Mouse (Mus musculus) thymus, postnatal 14 days (tissue): ENCODE data around the gene Pmis2.

Experiments
- DNase-seq: peaks from one replicate; pipeline ENCODE4 v3.0.0; 2021

Pmis2 gene

DNA sequence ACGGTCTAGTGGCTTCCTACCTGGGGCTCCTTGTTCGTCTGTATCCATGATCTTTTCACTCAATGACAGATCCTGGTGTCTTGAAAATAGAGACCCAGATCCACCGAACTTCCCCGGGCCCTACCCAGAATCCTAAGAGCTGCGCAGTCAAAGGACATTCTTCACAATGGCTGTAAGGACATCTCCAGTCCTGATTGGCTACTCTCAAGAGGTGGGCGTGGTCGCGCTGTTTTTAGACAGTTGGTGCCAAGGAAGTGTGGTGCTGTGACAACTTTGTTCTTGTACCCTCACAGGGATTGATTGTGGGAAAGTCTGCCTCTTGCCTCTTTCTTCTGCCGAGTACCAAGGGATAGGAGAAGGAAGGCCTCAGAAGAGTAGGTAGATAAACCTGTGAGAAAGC, at the start of gene Pmis2:
Gene Pmis2 (minus strand): TSS at position 126 of the 400 bp plus-strand sequence.
- DNase-seq: no peak

DNA sequence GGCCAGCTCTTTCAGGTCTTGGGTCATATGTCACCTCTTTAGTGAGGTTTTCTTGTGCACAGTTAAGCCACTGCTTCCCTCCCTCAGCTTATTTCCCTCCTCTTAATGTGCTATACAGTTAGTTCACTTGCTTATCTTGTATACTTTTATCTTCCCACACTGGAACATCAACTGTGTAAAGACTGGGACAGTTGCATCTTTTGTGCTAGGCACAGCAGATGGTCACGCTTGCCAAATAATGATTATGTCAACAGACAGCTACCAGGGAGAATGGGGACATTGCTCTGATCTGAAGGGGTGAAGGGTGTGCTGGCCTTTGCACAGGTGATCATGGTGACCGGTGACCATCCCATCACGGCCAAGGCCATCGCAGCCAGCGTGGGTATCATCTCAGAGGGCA, 48.3 kb upstream of the Pmis2 start:
- DNase-seq: no peak

GRCm38 (mm10) chr7:30717716-30718046, 46.3 kb upstream of the Pmis2 start:
- no peak for DNase-seq

DNA sequence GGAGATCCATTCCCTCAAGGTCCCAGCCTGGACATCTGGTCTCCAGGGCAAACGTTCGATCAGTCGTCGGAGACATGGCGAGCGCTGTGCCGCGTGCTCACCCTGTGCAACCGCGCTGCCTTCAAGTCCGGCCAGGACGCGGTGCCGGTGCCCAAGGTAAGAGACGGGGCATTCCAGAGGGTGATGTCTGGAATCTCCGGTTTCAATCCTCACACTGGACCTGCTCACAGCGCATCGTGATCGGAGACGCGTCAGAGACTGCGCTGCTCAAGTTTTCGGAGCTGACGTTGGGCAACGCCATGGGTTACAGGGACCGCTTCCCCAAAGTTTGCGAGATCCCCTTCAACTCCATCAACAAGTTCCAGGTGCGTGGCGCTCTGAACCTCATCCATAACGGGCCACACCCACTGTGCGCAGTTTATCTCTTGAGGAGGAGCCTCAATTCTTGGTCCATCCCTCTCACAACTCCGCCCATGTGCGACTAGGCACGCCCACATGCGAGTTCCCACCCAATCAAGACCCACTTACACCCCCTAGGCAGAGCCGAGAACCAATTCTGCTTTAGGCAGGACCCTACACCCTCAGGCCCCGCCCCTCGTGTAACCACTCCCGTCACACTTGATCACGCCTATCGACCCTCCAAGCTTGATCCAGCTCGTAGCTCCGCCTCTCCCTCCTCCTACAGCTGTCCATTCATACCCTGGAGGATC, 45.8 kb upstream of the Pmis2 start:
- DNase-seq: peak; percentile 70

GRCm38 (mm10) chr7:30711942-30712341, 40.5 kb upstream of the Pmis2 start, which contains the start of gene Atp4a:
Atp4a (plus strand) TSS chr7:30712209.
- DNase-seq: no peak

GRCm38 (mm10) chr7:30707441-30707840, 36.0 kb upstream of the Pmis2 start:
- no peak for DNase-seq

DNA sequence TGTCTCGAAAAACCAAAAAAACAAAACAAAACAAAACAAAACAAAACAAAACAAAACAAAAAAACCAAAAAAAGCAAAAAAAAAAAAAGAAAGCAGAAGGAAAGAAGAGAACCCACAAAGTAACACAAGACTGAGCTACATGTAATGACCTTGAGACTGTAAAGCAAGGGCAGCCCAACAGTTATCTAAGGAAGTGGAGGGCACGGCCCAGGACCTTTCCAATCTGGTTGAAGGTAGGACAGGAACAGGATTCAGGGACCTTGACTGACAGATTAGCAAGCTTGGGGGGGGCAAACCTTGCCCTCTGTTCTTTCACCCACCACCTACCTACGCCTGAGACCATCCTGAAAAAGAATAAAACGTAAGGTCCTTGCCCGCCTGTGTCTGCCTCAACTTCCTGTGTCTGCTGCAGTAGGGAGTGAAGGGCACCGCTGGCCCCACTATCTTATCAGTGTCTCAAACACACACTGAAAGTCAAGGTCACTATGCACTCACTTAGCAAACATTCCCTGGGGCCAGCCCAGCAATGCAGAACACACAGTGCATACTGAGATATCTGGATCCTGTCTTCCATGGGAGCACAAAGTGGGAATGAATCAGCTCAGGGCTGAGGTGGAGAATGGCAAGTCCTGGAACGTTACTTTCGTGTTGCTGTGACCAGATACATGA, 34.9 kb upstream of the Pmis2 start:
- no peak for DNase-seq

DNA sequence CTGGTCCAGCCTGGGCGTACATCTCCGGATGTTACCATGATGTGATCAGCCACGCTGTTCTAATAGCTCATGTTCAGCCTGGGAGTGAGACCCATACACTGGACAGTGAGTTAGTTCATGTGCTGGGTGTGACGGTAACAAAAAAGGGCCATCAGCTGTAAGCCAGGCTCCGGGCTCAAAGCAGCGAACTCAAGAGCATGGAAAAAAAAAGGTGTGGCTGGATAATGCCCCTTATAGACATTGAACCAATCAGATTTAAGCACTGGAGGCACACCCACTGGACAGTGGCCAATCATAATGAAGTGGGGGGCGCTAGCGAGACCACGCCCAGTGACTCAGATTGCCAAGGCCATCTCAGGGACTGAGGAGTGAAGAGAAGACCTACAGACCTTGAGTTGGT, 27.2 kb upstream of the Pmis2 start, which contains the start of gene 2200002J24Rik:
Gene 2200002J24Rik (plus strand): TSS at position 338 of the 400 bp plus-strand sequence.
- DNase-seq: no peak

GRCm38 (mm10) chr7:30698101-30698500, 26.7 kb upstream of the Pmis2 start:
- no peak for DNase-seq

- no peak for DNase-seq
Measured at GRCm38 (mm10) chr7:30688325-30688724, 16.9 kb upstream of the Pmis2 start.

- no peak for DNase-seq
Measured at GRCm38 (mm10) chr7:30683425-30683824, 12.0 kb upstream of the Pmis2 start.

DNA sequence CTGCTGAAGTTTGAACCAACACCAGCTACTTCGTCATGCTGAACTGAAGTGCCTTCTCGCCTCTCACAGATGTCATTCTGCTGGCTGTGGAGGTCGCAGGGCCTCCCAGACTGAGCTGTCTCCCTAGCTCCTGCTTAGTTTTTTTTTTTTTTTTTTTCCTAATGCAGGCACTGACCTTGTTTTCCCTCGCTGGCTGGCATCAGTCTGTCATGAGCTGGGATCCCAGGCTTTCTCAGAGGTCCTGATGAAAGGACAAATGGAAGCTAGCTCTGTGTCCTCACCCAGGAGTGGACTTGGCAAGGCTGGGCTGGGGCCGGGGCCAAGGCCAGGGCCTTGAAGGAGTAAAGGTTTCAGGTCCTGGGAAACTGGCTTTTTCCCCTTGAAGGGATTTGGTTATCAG, 10.5 kb upstream of the Pmis2 start:
- no peak for DNase-seq

DNA sequence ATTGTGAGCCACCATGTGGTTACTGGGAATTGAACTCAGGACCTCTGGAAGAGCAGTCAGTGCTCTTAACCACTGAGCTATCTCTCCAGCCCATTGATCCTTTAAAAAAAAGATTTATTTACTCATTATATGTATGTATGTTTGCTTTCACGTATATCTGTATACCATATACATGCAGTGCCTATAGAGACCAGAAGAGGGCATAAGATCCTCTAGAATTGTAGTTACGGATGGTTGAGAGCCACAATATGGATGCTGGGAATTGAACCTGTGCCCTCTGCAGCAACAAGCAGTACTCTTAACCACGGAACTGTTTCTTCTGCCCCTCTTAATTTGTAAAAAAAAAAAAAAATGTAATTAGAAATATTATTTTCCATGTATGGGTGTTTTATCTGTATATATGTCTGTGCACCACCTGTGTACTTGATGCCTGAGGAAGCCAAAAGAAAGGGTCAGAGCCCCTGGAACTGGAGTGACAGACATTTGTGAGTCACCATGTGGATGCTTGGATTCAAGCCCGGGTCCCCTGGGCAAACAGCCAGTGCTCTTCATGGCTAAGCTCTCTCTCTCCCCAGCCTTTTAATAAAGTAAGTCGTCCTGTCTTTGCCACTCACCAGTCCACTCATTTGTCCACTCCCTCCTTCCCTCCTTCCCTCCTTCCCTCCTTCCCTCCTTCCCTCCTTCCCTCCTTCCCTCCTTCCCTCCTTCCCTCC, 7.0 kb upstream of the Pmis2 start:
- no peak for DNase-seq

DNA sequence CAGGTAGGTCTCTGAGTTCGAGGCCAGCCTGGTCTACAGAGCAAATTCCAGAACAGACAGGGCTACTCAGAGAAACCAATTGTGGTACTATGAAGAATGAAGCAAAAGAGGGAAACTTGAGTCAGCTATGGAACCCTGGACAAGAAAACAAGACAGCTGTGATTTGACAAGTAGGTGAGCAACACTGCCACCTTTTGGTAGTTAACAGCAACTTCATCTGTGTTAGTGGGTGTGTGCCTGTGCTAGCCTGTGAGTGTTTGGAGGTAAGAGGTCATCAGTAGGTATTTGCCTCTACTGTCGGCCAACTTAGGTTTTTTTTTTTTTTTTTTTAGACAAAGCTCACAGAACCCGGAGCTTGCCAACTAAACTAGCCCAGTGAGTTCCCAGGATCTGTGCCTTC, 2.2 kb downstream of the Pmis2 start:
- peak; percentile 29 for DNase-seq

- DNase-seq: peak; percentile 20
Measured at GRCm38 (mm10) chr7:30665321-30665720, 6.1 kb downstream of the Pmis2 start.

DNA sequence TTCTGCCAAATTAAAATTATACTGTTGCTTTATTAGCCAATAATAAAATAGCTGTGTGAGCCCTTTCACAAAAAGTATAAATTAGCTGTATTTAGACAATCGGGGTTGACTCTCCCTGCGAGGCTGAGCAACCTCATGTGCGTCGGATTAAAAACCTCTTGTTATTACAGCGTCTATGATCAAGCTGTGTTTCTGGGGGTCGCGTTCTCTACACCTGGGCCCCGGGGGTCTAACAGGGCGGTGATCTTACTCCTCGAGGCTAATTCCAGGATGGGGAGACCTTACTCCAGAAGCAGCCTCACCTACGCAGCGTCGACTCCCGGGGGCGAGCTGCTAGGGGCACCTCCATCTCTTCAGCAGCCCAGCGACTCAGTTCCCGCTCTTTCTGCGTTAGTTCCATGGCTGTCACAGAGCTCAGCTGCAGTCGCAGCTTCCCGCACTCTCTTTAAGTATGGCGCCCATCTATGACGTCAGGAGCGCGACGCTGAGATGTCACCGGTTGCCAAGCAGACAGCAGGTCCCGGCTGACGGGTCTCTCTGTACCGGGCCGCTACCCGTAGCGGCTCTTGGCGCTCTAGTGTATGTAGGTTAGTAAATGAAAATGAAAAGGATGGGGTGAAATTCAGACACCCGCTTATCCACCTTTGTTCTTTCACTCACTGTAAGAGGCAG, 6.7 kb downstream of the Pmis2 start, which contains the start of gene Haus5:
Gene Haus5 (minus strand): TSS at position 466 of the 672 bp plus-strand sequence.
- peak; percentile 93 for DNase-seq

DNA sequence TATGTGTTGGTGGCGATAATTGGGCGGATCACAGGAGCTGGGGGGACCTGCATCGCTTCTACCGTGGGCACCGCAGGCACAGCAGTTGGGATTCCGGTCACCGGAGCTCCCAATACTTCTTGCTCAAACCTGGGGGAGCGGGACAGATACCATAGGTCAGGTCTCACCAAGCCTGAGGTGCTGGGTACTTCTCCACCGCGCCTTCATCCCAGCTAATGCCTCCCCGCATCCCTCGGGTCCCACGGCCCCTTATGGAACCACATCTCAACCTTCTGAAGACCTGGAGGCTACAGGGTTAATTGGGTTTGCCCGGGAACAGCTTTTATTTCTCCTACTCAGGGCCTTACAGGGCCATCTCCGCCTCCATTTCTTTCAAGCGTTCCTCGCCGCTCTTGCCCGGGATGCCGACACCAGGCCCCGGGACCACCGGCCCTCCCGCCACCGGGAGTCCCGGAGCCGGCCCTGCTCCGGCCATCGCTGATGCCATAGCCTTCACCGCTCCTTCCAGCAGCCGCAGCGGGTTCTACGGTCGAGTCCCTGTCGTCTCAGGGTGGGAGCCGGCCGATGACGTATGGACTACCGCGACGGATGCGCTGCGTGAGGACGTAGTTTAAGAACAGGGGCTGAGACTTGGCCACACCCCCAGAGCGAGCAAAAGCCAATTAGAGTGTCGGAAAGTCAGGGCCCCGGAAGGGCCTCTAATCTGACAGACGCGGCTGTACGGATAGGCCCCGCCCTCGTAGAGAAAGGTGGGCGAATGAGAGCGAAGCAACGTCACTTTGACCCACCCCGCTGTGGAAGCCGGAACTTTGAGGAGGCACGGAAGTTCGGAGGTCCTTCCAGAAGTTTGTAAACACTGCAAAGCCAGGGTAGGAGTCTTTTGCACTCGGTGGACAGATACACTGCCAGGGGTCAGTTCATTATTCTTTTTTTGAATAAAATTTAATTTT, 21.5 kb downstream of the Pmis2 start, which contains the start of gene Rbm42:
Gene Rbm42 (minus strand): TSS at position 727 of the 950 bp plus-strand sequence.
- peak; percentile 98 for DNase-seq

DNA sequence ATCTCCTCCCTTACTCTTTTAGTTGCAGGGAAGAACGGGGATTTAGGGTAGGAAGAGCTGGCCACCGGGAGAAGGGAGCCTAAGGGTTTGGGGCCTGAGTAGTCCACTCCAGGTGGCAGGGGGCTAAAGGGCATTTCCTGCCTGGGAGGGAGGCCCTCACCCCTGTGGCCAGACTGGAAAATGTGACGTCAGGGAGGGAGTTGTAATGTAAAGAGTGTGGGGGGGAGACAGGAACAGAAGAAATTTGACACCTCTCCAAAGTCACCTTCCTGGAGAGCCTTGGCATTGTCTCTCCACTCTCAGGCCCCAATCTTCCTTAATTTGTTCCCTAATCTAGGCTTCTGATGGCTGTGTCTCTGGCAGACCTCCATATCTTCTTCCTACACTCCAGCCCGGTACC, 32.3 kb downstream of the Pmis2 start:
- DNase-seq: no peak

DNA sequence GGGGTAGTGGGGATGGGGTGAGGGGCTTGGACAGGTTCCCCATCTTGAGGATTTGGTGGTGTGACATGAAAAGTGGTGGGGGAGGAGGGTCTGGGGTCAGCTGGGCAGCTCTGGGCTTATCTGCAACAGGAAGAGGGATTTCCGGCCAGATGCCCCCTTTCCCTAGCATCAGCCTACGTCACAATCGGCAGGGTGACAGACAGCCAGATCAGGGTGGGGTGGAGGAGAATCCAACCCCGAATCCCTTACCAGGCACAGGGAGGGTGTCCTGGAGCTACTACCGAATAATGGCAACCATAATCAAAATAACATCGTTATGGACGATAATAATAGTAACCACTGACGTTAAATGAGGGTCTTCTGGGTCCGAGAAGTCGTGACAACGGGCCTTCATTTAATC, 35.0 kb downstream of the Pmis2 start:
- no peak for DNase-seq

DNA sequence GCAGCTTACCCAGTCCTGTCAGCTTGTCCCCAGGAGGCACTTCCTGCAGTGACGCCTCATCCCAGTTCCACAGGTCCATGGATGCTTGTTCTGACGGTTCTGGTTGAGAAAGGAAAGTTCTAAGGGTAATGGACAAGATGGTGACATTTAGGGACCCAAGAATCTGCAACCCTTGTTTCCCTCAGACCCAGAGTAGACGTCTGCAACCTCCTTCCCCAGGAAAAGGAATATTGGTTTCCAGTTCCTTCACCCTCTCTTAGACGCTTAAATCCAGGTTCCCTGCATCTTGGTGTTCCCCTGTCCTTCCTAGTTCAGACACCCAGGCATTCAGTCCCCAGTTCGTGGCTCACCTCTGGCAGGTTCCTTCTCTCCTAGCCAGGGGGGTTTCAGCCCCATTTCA, 35.7 kb downstream of the Pmis2 start, which contains the start of gene Etv2:
Gene Etv2 (minus strand): TSS at position 101 of the 400 bp plus-strand sequence.
- DNase-seq: no peak

- DNase-seq: peak; percentile 70
Measured at GRCm38 (mm10) chr7:30634621-30635020, 36.8 kb downstream of the Pmis2 start.
